Mouse (Mus musculus) testis, adult 2 months (tissue): ENCODE data around the gene Tns4. TPM values are rescaled to one million over a fixed set of nuclear protein-coding genes. Genes with fewer than 3 reads are reported as not detected.
A peak's percentile ranks its signal among the peaks of the same experiment; 100 is the strongest.

ENCODE experiments used
- H3K27ac ChIP-seq: fragments of 200-500 bp; 2 replicates; pipeline ENCODE4 v1.5.1; 2012; ENCODE audit warnings: low read depth, low read length; ENCODE audit not compliant: control insufficient read depth, insufficient read depth
- H3K27me3 ChIP-seq: fragments of 200-500 bp; 2 replicates; pipeline ENCODE4 v1.6.1; 2012; ENCODE audit warnings: mild to moderate bottlenecking, low read length, moderate library complexity; ENCODE audit not compliant: control insufficient read depth, insufficient read depth
- H3K36me3 ChIP-seq: fragments of 200-500 bp; 2 replicates; pipeline ENCODE4 v1.6.1; 2012; ENCODE audit warnings: mild to moderate bottlenecking, low read length; ENCODE audit not compliant: control insufficient read depth, insufficient read depth
- H3K4me1 ChIP-seq: fragments of 200-500 bp; 2 replicates; pipeline ENCODE4 v1.6.1; 2012; ENCODE audit warnings: low read length; ENCODE audit not compliant: control insufficient read depth, insufficient read depth
- H3K4me3 ChIP-seq: fragments of 200-500 bp; 2 replicates; pipeline ENCODE4 v1.5.1; 2012; ENCODE audit warnings: low read depth, mild to moderate bottlenecking, low read length, moderate library complexity, mixed read lengths; ENCODE audit not compliant: control insufficient read depth
- CTCF ChIP-seq: fragments of 200-500 bp; IDR thresholded peaks from 2 replicates; pipeline ENCODE4 v1.5.1; 2012; ENCODE audit warnings: low read depth, mild to moderate bottlenecking, inconsistent platforms, low read length, moderate library complexity; ENCODE audit not compliant: control insufficient read depth, insufficient read depth, insufficient replicate concordance
- POLR2A ChIP-seq: fragments of 200-500 bp; IDR thresholded peaks from 2 replicates; pipeline ENCODE4 v1.6.1; 2012; ENCODE audit warnings: low read depth, mild to moderate bottlenecking, inconsistent platforms, low read length, moderate library complexity; ENCODE audit not compliant: control insufficient read depth
- polyA plus RNA-seq: library from polyadenylated mRNA; depleted of rRNA; stranded (reverse); fragments of >200 nt; gene quantifications from 2 replicates; pipeline ENCODE4 v1.2.3, GENCODE M21; 2012

The Tns4 gene
- polyA plus RNA-seq, 1 experiment = 2.0 TPM

DNA sequence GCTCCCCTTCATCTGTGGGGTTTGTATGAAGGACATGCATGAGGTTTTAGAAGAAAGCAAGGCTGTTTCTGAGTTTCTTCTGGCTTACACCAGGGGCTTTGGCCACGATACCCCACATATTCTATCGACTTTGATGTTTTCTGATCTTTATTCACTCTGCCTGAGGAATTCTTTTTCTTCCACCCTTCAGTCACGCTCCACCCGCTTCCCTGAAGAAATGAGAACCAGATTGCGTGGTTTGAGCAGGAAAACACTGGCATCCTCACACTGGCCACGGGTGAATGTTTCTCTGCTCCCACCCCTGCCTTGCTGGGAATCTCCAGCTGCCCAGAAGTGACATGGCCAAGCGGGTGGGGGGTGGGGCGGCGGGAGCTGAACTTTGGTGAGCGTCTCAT lies 35.5 kb upstream of the Tns4 start:
- H3K36me3 ChIP-seq = no peaks in the 10 kb centered on the region
- H3K27ac ChIP-seq = no peak overlapping the region
- no peak for TF ChIP-seq CTCF
- TF ChIP-seq POLR2A = no peak
- H3K4me1 ChIP-seq = peaks cover 14% of the 10 kb centered on the region
- H3K27me3 ChIP-seq = no peaks in the 10 kb centered on the region
- H3K4me3 ChIP-seq = no peak overlapping the region

DNA sequence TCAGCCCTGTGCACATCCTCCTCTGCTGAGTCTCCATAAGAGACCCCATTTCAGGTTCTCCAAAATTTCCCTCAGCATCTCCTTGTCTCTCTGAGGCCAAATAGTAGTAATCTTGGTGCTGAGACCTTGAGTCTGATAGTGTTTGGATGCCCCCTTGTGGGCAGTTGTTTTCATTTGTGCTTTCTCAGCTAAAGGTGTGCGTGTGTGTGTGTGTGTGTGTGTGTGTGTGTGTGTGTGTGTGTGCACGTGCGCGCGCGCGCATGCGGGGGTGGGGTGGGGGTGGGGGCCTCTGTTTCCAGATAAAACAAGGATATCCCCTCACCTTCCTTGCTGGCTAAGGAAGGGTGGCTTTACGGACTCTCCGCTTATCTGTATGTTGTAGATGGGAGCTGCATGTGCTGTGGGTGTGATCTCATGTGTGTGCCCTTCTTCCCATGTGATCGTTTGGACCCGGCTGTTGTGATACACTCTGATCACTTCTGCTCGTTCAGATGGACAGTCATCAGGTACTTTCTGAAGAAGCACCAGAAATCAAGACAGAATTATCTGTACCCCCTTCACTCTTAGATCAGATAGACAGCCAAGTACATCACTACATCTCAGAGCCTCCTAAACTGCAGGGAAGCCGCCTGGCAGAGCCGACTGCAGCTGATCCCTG lies 35.0 kb upstream of the Tns4 start:
- Histone ChIP-seq H3K36me3 (no peaks in the 10 kb centered on the region), H3K4me1 (peaks cover 13% of the 10 kb centered on the region), H3K27me3 (no peaks in the 10 kb centered on the region), H3K4me3 (no peak overlapping the region), H3K27ac (no peak overlapping the region)
- TF ChIP-seq CTCF (no peak), POLR2A (no peak)

DNA sequence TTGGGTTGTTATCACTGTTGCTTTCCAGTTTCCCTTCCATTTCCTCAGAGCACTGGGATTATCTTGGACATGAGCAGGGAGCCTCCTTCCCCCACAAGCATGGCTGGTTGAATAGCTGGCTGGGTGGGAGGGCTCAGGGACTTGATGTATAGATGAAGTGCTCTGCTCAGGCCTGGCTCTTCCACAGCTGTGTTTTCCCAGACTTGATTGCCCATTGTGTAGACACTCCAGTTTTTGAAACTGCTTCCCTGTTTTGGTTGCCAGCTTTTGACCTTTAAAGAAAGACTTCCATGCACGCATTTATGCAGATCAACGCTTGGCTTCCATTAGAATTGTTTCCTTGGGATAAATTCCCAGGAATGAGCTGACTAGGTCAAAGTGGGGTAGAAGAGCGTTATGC lies 33.6 kb upstream of the Tns4 start:
- Histone ChIP-seq H3K36me3 (no peaks in the 10 kb centered on the region), H3K27me3 (no peaks in the 10 kb centered on the region), H3K4me1 (peaks cover 13% of the 10 kb centered on the region), H3K27ac (no peak overlapping the region), H3K4me3 (no peak overlapping the region)
- TF ChIP-seq CTCF = no peak
- no peak for TF ChIP-seq POLR2A

DNA sequence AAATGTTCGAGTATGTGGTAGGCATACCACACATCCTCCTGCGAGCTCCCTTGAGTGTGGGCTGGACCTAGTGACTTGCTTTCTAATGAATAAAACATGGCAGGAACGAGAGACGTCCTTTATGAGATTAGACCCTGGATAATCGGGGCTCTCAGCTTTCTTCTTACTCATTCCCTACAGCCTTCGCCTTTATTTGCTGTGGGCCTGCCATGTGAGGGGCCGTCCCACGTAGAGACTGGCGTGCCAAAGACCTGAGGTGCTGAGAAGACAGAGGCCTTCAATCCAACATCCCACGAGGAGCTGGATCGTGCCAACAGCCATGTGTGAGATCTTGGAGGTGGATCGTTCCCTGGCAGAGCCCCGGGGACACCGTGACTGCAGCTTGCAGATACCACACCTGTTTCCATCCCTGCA lies 32.1 kb upstream of the Tns4 start:
- H3K4me3 ChIP-seq = no peak overlapping the region
- H3K4me1 ChIP-seq = peaks cover 10% of the 10 kb centered on the region
- H3K27me3 ChIP-seq = no peaks in the 10 kb centered on the region
- no peaks in the 10 kb centered on the region for H3K36me3 ChIP-seq
- TF ChIP-seq POLR2A (no peak), CTCF (no peak)
- no peak overlapping the region for H3K27ac ChIP-seq

DNA sequence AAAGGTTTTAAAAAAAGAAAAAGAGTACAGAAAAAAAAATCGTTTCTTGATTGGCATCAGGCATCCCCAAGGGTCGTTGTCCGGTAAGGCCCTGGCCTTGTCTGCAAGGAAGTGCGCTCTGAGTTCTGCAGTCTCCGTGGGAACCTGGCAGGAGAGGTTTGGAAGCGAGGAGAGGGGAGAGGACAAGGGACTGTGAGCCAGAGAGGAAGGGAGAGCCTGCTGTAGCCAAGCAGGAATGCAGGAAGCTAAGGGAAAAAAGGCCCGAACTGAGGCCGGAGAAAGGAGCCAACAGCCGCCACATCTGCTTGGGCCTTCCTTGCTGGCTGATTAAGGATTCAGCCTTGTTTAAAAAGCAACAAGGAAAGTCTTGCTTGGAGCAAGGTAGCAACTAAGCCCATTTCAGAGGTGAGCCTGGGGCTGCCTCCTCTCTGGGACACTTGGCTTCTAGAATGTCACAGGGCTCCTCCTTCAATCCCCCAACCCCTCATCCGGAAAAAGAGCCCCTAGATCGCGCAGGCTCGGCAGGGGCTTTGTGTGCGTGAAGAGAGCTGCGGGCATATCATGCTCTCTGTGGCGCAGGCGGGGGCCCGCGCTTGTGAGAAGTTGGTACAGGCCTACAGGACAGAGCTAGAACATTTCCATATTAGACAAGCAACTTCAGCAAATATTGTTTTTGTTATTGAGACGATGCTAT lies 31.6 kb upstream of the Tns4 start:
- Histone ChIP-seq H3K4me1 (peaks cover 10% of the 10 kb centered on the region), H3K36me3 (no peaks in the 10 kb centered on the region), H3K4me3 (peak overlapping the region; percentile 3; the same call in 1 of the 2 replicates), H3K27ac (peak overlapping the region; percentile 30; the same call in 1 of the 2 replicates), H3K27me3 (no peaks in the 10 kb centered on the region)
- TF ChIP-seq POLR2A (no peak), CTCF (no peak)

DNA sequence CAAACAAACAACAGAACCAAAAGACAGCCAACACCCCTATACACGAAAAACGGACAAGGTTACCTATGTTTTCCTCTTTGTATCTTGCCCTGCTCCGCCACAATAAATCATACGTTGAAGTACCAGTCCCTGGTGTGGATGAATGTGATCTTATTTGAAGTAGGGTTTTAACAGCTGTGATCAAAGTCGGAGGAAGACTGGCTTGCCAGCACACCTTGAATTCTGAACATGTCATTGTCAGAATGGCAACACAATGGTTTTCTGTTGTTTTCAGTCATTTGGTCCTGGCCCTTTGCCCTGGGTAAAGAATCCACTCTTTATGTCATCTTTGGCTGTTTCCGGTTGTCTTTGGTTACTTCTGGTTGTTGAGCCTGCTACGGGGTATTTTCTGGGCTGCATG lies 29.9 kb upstream of the Tns4 start:
- H3K27ac ChIP-seq = no peak overlapping the region
- no peaks in the 10 kb centered on the region for H3K27me3 ChIP-seq
- H3K4me1 ChIP-seq = peaks cover 10% of the 10 kb centered on the region
- H3K4me3 ChIP-seq = no peak overlapping the region
- H3K36me3 ChIP-seq = no peaks in the 10 kb centered on the region
- no peak for TF ChIP-seq CTCF
- no peak for TF ChIP-seq POLR2A

DNA sequence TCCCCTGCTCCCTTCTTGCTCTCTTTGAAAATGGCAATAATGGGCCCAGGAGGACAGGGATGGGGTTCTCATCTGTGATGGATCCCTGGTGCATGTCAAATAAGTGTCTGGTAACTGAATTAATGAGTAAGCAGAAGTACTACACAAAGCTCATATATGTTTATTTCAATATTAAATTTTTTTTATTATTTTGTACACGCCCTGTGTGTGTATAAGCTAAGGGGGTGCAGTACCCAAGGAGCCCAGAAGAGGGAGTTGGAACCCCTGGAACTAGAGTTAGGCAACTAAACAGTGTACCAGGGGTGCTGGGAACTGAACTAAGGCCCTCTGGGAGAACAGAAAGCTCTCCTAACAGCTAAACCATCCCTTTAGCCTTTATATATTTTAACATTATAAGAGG lies 29.3 kb upstream of the Tns4 start:
- peaks cover 10% of the 10 kb centered on the region for H3K4me1 ChIP-seq
- no peak overlapping the region for H3K27ac ChIP-seq
- no peak overlapping the region for H3K4me3 ChIP-seq
- H3K27me3 ChIP-seq = no peaks in the 10 kb centered on the region
- TF ChIP-seq POLR2A (no peak), CTCF (peak; percentile 10; the same call in 1 of the 2 replicates)
- no peaks in the 10 kb centered on the region for H3K36me3 ChIP-seq

DNA sequence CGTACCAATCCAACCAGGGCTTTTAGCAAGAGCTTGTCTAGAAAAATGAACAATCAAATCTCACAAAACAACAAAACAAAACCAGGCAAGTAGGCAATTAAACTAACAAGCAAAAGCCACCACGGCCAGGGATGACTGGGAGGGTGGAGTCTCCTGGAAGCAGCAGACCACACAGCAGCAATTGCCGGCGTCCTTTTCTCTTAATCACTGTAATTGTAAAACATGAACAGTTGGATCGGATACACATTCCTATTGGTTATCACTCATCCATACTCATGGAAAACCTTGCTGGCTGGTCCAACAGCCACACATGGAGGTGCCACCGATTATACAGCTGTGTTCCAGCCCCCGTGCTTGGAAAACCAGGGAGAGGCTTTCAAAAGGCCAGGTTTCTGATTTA lies 28.8 kb upstream of the Tns4 start:
- no peak overlapping the region for H3K4me3 ChIP-seq
- no peaks in the 10 kb centered on the region for H3K36me3 ChIP-seq
- peaks cover 10% of the 10 kb centered on the region for H3K4me1 ChIP-seq
- no peak overlapping the region for H3K27ac ChIP-seq
- H3K27me3 ChIP-seq = no peaks in the 10 kb centered on the region
- TF ChIP-seq CTCF (no peak), POLR2A (no peak)
